Mouse (Mus musculus) testis, adult 2 months (tissue): Measurements from ENCODE around the gene Pde4dip. TPM values are rescaled to one million over a fixed set of nuclear protein-coding genes. Genes with fewer than 3 reads are reported as not detected.

ENCODE experiments used
- H3K27ac ChIP-seq: fragments of 200-500 bp; 2 replicates; pipeline ENCODE4 v1.5.1; 2012; ENCODE audit warnings: low read depth, low read length; ENCODE audit not compliant: control insufficient read depth, insufficient read depth
- H3K27me3 ChIP-seq: fragments of 200-500 bp; 2 replicates; pipeline ENCODE4 v1.6.1; 2012; ENCODE audit warnings: mild to moderate bottlenecking, low read length, moderate library complexity; ENCODE audit not compliant: control insufficient read depth, insufficient read depth
- H3K36me3 ChIP-seq: fragments of 200-500 bp; 2 replicates; pipeline ENCODE4 v1.6.1; 2012; ENCODE audit warnings: mild to moderate bottlenecking, low read length; ENCODE audit not compliant: control insufficient read depth, insufficient read depth
- H3K4me1 ChIP-seq: fragments of 200-500 bp; 2 replicates; pipeline ENCODE4 v1.6.1; 2012; ENCODE audit warnings: low read length; ENCODE audit not compliant: control insufficient read depth, insufficient read depth
- H3K4me3 ChIP-seq: fragments of 200-500 bp; 2 replicates; pipeline ENCODE4 v1.5.1; 2012; ENCODE audit warnings: low read depth, mild to moderate bottlenecking, low read length, moderate library complexity, mixed read lengths; ENCODE audit not compliant: control insufficient read depth
- CTCF ChIP-seq: fragments of 200-500 bp; IDR thresholded peaks from 2 replicates; pipeline ENCODE4 v1.5.1; 2012; ENCODE audit warnings: low read depth, mild to moderate bottlenecking, inconsistent platforms, low read length, moderate library complexity; ENCODE audit not compliant: control insufficient read depth, insufficient read depth, insufficient replicate concordance
- POLR2A ChIP-seq: fragments of 200-500 bp; IDR thresholded peaks from 2 replicates; pipeline ENCODE4 v1.6.1; 2012; ENCODE audit warnings: low read depth, mild to moderate bottlenecking, inconsistent platforms, low read length, moderate library complexity; ENCODE audit not compliant: control insufficient read depth
- polyA plus RNA-seq: library from polyadenylated mRNA; depleted of rRNA; stranded (reverse); fragments of >200 nt; gene quantifications from 2 replicates; pipeline ENCODE4 v1.2.3, GENCODE M21; 2012; rRNA removed

Pde4dip gene
- 142 and 160 TPM in 2 replicates for polyA plus RNA-seq

GRCm38 (mm10) chr3:97888168-97888901 lies at the start of gene Pde4dip:
Pde4dip (minus strand) TSS chr3:97888707.
- TF ChIP-seq CTCF, result no peak
- no peak for TF ChIP-seq POLR2A
- no peak within 1 kb of the TSS for H3K27ac ChIP-seq
- H3K36me3 ChIP-seq, result no peaks in the 10 kb centered on the region
- peaks cover 6% of the 10 kb centered on the region; the same call in 1 of the 2 replicates for H3K4me1 ChIP-seq
- H3K27me3 ChIP-seq, result no peaks in the 10 kb centered on the region
- H3K4me3 ChIP-seq, result peak within 1 kb of the TSS; percentile 32

GRCm38 (mm10) chr3:97937945-97938266 lies 49.4 kb upstream of the Pde4dip start:
- Histone ChIP-seq H3K4me1 (peaks cover 10% of the 10 kb centered on the region), H3K36me3 (no peaks in the 10 kb centered on the region), H3K27ac (no peak overlapping the region), H3K4me3 (no peak overlapping the region), H3K27me3 (no peaks in the 10 kb centered on the region)
- TF ChIP-seq POLR2A (no peak), CTCF (no peak)

- Histone ChIP-seq H3K36me3 (no peaks in the 10 kb centered on the region), H3K4me3 (no peak overlapping the region), H3K4me1 (peaks cover 6% of the 10 kb centered on the region), H3K27ac (no peak overlapping the region), H3K27me3 (no peaks in the 10 kb centered on the region)
- TF ChIP-seq POLR2A (no peak), CTCF (no peak)
These were observed 48.8 kb upstream of the Pde4dip start for GRCm38 (mm10) chr3:97937068-97937944.

- no peak overlapping the region for H3K4me3 ChIP-seq
- no peaks in the 10 kb centered on the region for H3K36me3 ChIP-seq
- H3K27me3 ChIP-seq, result no peaks in the 10 kb centered on the region
- TF ChIP-seq CTCF, result no peak
- TF ChIP-seq POLR2A, result no peak
- H3K4me1 ChIP-seq, result 0 out of 2 replicates have a peak, but pooled peaks cover 2% of the 10 kb centered on the region
- H3K27ac ChIP-seq, result no peak overlapping the region
These were observed 46.1 kb upstream of the Pde4dip start for GRCm38 (mm10) chr3:97934331-97935300.

GRCm38 (mm10) chr3:97933811-97934210 lies 45.3 kb upstream of the Pde4dip start:
- Histone ChIP-seq H3K27ac (no peak overlapping the region), H3K4me3 (no peak overlapping the region), H3K36me3 (no peaks in the 10 kb centered on the region), H3K27me3 (no peaks in the 10 kb centered on the region), H3K4me1 (0 out of 2 replicates have a peak, but pooled peaks cover 2% of the 10 kb centered on the region)
- TF ChIP-seq CTCF, result no peak
- TF ChIP-seq POLR2A, result no peak

- Histone ChIP-seq H3K27me3 (no peaks in the 10 kb centered on the region), H3K36me3 (no peaks in the 10 kb centered on the region), H3K4me3 (no peak overlapping the region), H3K4me1 (0 out of 2 replicates have a peak, but pooled peaks cover 2% of the 10 kb centered on the region), H3K27ac (no peak overlapping the region)
- TF ChIP-seq CTCF (no peak), POLR2A (no peak)
These were observed 44.7 kb upstream of the Pde4dip start for GRCm38 (mm10) chr3:97933251-97933650.
